Mouse (Mus musculus) cortical plate, adult 2 months (tissue): ENCODE measurements at regions not wholly inside any gene's neighbourhood (a gene's known extent, or its start where the extent isn't known, plus 50 kb on each side); places are given as distances from the start of the nearest gene placed in this dataset.
A peak's percentile ranks its signal among the peaks of the same experiment; 100 is the strongest.

Experiments
- H3K27ac ChIP-seq: fragments of 200-500 bp; 2 replicates; pipeline ENCODE4 v1.5.1; 2012; ENCODE audit warnings: low read length, control low read depth, inconsistent platforms; ENCODE audit not compliant: insufficient read depth
- H3K4me1 ChIP-seq: fragments of 200-500 bp; 2 replicates; pipeline ENCODE4 v1.6.1; 2011; ENCODE audit warnings: low read length; ENCODE audit not compliant: control insufficient read depth, insufficient read depth
- H3K4me3 ChIP-seq: fragments of 200-500 bp; 2 replicates; pipeline ENCODE4 v1.5.1; 2011; ENCODE audit warnings: mild to moderate bottlenecking, low read length, control low read depth; ENCODE audit not compliant: insufficient read depth
- CTCF ChIP-seq: fragments of 200-500 bp; IDR thresholded peaks from 2 replicates; pipeline ENCODE4 v1.5.1; 2011; ENCODE audit warnings: mild to moderate bottlenecking, control low read depth, low read length; ENCODE audit not compliant: insufficient read depth; ENCODE audit errors: extremely low read depth
- POLR2A ChIP-seq: fragments of 200-500 bp; IDR thresholded peaks from 2 replicates; pipeline ENCODE4 v1.6.1; 2011; ENCODE audit warnings: mild to moderate bottlenecking, low read length, control low read depth; ENCODE audit not compliant: insufficient read depth; ENCODE audit errors: extremely low read depth

DNA sequence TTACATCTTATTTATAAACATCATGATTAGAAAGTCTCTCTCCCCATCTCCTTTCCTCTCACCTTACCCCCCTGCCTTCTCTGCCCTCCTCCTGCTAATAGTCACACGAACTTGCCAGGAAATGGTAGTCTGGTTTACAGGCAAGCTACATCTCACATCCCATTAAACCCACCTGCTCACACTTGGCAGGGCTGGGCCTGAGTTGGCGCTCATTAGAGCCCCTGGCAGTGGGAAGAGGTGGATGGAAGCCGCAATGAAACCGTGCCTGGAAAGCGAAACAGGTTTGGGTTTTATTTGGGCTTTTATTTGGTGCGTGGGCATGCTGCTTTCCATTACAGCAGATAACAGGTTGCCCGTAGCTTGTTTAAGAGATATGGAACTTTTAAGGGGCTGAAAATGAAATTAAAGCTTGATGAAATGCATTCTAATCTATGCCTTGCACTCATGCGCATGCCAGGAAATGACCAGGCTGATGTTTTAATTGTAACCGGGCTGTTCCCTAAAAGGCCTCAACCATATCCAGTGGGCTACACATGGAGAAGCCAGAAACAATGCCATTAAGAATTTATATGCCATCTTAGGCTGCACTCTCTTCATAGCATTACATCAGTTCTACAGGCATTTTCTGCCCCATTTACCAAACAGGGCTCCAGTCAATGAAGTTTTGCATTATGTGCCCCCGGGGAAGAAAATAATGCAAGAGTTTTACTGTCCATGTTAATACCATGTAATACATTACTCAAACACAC lies 725.0 kb downstream of the Mecom start:
- Histone ChIP-seq H3K27ac (no peak overlapping the region), H3K4me3 (no peak overlapping the region)

GRCm38 (mm10) chr3:29816964-29817363 lies 730.8 kb downstream of the Mecom start:
- TF ChIP-seq POLR2A (no peak), CTCF (no peak)
- Histone ChIP-seq H3K4me1 (no peaks in the 10 kb centered on the region), H3K4me3 (no peak overlapping the region), H3K27ac (no peak overlapping the region)

More for the DNA sequence above, 725.0 kb downstream of the Mecom start:
- no peak for TF ChIP-seq CTCF
- no peak for TF ChIP-seq POLR2A
- H3K4me1 ChIP-seq, result no peaks in the 10 kb centered on the region

- no peaks in the 10 kb centered on the region for H3K4me1 ChIP-seq
- TF ChIP-seq CTCF (no peak), POLR2A (no peak)
- H3K4me3 ChIP-seq, result no peak overlapping the region
- no peak overlapping the region for H3K27ac ChIP-seq
Measured at GRCm38 (mm10) chr3:29813276-29813675, 731.5 kb downstream of the Egfem1 start.

- Histone ChIP-seq H3K4me3 (peak overlapping the region; percentile 9; the same call in 1 of the 2 replicates), H3K4me1 (no peaks in the 10 kb centered on the region), H3K27ac (no peak overlapping the region)
- TF ChIP-seq POLR2A (no peak), CTCF (peak; percentile 16; the same call in 1 of the 2 replicates)
Measured at GRCm38 (mm10) chr3:29812480-29813240, 730.8 kb downstream of the Egfem1 start.

GRCm38 (mm10) chr3:29806046-29806445 lies 724.2 kb downstream of the Egfem1 start:
- H3K4me3 ChIP-seq, result no peak overlapping the region
- TF ChIP-seq CTCF (no peak), POLR2A (no peak)

DNA sequence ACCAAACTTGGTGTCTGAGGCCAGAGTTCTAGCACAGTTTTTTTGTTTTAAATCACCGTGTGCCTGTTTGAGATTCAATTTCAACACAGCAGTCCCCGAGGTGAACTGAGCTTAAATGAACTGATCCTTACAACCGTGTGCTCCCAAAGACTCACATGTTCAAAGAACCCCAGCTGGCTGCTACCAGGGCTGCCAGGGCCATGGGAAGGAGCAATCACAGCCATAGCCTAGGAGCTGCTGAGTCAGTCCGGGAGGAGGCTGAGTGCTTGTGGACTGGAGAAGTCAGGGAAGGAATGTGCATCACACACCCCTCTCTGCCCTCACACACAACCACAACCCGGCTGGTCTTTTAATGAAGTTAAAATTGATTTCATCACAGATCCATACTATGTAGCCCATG lies 721.6 kb downstream of the Egfem1 start:
- no peaks in the 10 kb centered on the region for H3K4me1 ChIP-seq
- H3K4me3 ChIP-seq, result no peak overlapping the region
- TF ChIP-seq CTCF, result no peak
- no peak overlapping the region for H3K27ac ChIP-seq

More at GRCm38 (mm10) chr3:29806046-29806445, 724.2 kb downstream of the Egfem1 start:
- no peaks in the 10 kb centered on the region for H3K4me1 ChIP-seq
- H3K27ac ChIP-seq, result no peak overlapping the region

GRCm38 (mm10) chr3:29801081-29801480 lies 719.3 kb downstream of the Egfem1 start:
- H3K27ac ChIP-seq, result no peak overlapping the region
- H3K4me3 ChIP-seq, result no peak overlapping the region
- TF ChIP-seq POLR2A (no peak), CTCF (no peak)
- no peaks in the 10 kb centered on the region for H3K4me1 ChIP-seq

- no peak overlapping the region for H3K4me3 ChIP-seq
- H3K4me1 ChIP-seq, result no peaks in the 10 kb centered on the region
- H3K27ac ChIP-seq, result no peak overlapping the region
- no peak for TF ChIP-seq CTCF
- no peak for TF ChIP-seq POLR2A
Measured at GRCm38 (mm10) chr3:29774365-29774764, 692.5 kb downstream of the Egfem1 start.

DNA sequence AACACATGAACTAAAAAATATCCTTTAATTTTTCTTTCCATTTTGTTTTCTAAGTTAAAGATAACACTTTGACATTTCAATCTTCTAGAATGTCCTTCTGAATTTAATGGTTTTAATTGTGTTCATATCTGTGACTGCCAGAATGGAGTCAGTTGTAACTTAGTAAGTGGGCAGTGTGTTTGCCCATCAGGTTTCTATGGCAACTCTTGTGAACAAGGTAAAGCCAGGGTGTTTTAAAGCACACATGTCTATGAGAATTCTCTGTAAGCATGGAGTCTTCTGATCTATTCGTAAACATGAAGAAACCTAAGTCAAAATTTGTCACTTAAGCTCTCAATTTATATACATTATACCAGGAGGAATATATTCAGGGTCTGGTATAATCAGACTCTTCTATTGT lies 689.4 kb downstream of the Egfem1 start:
- Histone ChIP-seq H3K4me1 (no peaks in the 10 kb centered on the region), H3K27ac (no peak overlapping the region), H3K4me3 (no peak overlapping the region)
- no peak for TF ChIP-seq CTCF
- TF ChIP-seq POLR2A, result no peak

DNA sequence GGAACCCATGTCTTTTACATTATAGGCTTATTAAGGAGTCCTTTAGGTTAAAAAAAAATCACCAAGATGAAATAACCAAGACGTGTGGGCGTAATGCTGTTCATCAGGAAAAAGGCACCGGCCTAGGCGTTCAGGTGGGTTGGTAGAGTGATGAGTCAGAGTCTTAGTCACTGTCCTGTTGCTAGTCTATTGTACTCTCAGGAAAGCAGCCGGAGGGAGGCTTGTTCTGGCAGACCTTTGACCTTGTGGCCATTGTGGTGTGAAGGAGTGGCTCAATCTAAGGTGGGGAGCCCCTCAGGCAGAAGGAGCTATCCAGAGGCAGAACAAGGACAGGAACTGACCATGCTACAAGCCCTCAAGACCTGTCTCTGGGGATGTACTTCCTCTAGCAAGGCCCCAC lies 686.8 kb downstream of the Egfem1 start:
- TF ChIP-seq POLR2A (no peak), CTCF (no peak)
- Histone ChIP-seq H3K27ac (no peak overlapping the region), H3K4me3 (no peak overlapping the region), H3K4me1 (no peaks in the 10 kb centered on the region)
